Mouse (Mus musculus): Measurements from ENCODE around the gene Ppp1r2. TPM values are rescaled to one million over a fixed set of nuclear protein-coding genes. Genes with fewer than 3 reads are reported as not detected.

The Ppp1r2 gene
- total RNA-seq, 2 experiments from 2014 or later = 76.2 to 76.3 TPM

GRCm38 (mm10) chr16:31290751-31291365 is 15.8 kb upstream of the Ppp1r2 start:
- peak; percentile 9 to 28 for DNase-seq

- DNase-seq = peak; percentile 88 to 91
These were observed 15.2 kb upstream of the Ppp1r2 start for GRCm38 (mm10) chr16:31290281-31290680.

DNA sequence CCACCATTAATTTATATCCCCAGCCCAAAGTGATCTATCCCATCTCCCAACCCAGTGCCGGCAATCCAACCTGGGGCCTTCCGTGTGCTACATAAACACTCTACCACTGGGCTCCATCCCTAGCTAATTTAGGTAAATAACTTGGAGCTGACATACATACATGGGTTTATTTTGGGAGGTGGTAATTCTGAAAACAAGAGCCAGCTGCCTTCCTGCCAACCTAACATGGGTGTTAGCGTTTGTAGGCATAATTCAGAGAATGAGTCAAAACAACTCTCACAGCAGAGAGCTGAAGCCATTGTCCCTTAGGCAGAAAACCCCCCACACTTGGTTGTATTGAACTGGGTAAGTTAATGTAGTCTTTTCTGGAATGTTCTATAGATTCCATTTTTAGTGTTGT is 12.6 kb upstream of the Ppp1r2 start:
- DNase-seq = no peak

DNA sequence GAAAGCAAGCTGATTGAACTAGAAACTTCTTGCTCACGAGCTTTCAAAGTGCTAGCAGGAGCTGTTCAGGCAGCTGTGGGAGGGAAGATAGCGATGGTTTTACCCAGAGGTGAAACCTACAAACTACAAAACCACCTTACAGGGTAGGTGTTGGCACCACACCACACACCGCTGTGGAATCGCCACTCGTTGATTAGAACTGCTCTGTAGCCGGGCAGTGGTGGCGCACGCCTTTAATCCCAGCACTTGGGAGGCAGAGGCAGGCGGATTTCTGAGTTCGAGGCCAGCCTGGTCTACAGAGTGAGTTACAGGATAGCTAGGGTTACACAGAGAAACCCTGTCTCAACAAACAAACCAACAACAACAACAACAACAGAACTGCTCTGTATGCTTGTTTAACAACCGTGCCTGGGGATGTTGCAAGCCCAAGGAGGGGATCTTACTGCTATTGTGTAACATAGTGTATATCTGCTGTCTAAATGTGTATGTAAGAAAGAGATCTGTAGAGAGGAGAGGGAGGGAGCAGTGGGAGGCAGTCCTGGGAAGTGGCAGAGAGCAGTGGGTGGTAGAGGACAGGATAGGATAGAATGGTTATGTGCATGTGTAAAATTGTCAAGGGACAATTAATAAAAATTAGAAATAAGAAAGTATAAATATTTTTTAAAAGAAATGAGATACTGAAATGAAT is 11.9 kb upstream of the Ppp1r2 start:
- DNase-seq = no peak

DNA sequence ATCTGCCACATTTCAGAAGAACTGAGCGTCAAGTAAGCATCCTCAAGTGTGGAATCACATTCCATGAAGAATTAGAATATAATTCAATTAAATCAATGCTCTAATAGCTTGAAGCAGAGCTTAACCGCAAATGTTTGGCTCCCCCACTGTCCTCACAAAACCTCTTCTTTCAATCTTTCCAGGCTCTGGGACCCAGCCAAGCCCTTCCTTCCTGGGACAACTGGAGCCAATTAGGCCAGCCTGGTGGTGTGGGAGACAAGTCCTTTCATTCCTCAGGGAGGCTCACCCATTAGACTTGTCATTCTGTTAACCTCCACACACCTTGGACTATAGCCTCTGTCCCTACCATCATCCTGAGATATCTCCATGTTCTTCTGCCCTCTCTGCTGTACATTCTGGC is 6.9 kb upstream of the Ppp1r2 start:
- no peak for DNase-seq

- no peak for DNase-seq
These were observed 5.1 kb upstream of the Ppp1r2 start for GRCm38 (mm10) chr16:31280176-31280575.

GRCm38 (mm10) chr16:31278581-31278980 is 3.5 kb upstream of the Ppp1r2 start:
- no peak for DNase-seq

GRCm38 (mm10) chr16:31278081-31278480 is 3.0 kb upstream of the Ppp1r2 start:
- no peak for DNase-seq

- DNase-seq = no peak
These were observed 1.9 kb upstream of the Ppp1r2 start for GRCm38 (mm10) chr16:31276962-31277361.

DNA sequence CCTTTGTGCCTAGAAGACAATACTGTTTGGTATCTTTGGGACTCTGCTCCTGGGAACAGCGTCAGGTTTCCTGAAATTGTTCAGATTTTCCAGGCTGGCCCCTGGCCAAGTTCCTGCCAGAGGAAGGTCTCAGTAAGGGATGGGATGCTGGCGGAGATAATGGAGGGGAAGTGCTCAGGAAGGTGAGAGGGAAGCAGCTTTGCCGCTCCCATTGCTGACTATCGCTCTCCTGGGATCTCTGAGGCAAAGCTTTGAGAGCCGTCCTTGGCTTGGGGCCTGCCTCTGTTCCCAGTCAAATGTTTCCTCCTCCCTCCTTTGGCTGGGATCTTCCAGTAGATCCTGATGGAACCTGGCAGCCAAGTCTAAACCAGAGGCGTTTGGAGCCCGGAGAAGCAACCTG is 1.5 kb upstream of the Ppp1r2 start:
- DNase-seq = peak; percentile 78 to 84

DNA sequence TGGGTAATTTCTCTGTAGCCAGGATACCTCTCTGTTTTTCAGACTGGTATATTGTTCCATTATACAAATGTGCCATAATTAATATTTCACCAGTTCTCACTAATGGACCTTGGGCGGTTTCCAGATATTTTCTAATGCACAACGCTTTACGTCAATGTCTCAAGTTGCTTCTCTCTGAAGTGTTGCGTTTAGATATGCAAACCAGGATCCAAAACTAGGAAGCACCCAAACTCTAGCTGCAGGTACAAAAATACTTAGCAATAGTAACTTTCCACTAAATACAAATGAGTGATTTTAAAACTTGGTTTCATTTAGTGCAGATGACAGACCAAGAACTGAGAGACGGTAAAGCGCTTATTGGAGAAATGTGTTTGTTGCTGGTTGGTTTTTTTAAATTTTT is 993 bp downstream of the Ppp1r2 start:
- DNase-seq = no peak

DNA sequence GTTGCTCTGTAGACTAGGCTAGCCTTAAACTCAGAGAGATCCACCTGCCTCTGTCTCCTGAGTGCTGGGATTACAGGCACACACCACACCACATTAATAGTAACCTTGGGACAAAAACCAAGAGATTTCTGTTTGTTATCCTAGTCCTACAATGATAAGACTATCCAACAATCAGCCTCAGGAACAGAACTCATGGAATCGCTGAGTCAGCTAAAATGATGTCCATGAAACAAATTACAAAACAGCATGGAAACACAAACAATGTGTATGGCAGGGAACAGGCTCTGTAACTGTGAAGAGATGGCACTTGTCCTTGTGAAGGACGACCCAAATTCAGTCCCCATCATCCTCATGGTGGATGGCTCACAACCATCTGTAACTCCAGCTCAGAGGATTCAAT is 8.4 kb downstream of the Ppp1r2 start:
- no peak for DNase-seq

- DNase-seq = peak; percentile 36 to 49
These were observed 18.9 kb downstream of the Ppp1r2 start for GRCm38 (mm10) chr16:31256151-31256550.

DNA sequence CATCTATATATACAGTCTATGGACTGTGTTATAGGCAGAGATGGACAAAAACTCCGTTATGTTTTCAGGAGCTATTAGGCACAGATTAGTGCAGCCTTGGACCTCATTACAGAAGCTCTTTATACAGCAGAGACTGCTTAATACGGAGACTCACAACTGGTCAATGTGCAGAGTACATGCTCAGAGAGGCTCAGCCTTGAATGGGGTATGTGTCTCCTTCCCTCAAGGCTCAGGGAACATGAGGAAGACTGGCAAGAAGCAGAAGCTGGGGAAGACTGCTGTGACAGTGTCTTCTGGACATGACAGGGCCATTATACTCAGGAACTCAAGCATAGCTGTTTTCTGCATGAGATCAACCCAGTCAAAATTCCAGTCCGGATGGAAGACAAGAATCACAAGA is 19.4 kb downstream of the Ppp1r2 start:
- no peak for DNase-seq

DNA sequence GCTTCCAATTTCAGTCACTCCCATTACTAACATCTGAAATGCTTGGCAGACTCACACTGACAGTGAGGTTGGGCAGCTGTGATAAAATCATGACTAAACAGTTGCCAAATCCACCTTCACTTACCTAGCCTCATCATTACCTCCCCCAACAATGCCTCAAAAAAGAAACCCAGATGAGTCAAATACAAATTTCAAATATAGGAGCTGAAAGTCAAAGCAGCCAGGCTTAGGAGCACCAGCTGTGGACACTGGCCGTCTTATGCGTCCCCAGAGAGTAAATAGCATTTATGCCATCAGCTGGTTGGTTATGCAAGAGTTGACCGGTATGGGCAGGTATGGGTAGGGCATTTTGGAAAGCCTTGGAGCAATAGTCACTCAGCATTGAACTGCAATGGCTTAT is 25.7 kb downstream of the Ppp1r2 start:
- DNase-seq = no peak

GRCm38 (mm10) chr16:31248717-31249116 is 26.4 kb downstream of the Ppp1r2 start:
- DNase-seq = no peak

- DNase-seq = no peak
These were observed 27.6 kb downstream of the Ppp1r2 start for GRCm38 (mm10) chr16:31247442-31247841.

GRCm38 (mm10) chr16:31244053-31244452 is 31.0 kb downstream of the Ppp1r2 start:
- DNase-seq = no peak

DNA sequence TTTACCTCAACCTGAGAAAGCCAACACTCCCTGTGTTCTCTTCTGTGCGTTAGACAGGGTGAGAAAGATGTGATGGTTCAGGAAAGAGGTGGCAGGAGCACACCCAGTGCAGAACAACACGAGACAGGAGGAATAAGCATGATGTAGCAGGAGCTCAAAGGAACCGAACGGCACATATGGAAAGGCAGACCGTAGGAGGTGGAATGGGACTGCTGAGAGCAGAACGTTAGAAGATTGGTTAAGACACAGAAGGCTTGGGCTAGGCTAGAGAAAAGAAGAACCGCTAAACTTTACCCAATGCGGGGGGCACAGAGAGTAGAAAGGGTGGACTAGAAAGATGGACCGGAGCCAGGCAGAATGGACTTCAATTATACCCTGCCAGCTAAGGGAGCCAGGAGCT is 33.6 kb downstream of the Ppp1r2 start:
- no peak for DNase-seq

DNA sequence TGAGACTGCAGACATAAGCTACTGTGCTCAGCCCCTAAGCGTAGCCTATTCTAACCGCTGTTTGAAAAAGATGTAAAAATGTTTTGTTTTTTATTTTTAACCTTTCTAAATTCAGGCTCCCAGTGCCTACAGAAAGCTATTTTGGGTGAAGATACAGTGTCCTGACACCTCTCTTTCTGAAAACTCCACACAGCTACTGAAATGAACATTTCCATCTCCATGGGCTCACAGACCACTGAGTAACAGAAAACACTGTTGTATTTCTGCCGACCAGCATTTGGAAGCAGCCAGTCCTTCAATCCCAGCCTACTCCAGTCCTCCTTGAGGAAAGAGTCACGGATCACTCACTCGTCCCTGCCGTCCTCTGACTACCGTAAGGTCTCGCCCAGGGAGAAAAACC is 34.5 kb downstream of the Ppp1r2 start:
- no peak for DNase-seq

DNA sequence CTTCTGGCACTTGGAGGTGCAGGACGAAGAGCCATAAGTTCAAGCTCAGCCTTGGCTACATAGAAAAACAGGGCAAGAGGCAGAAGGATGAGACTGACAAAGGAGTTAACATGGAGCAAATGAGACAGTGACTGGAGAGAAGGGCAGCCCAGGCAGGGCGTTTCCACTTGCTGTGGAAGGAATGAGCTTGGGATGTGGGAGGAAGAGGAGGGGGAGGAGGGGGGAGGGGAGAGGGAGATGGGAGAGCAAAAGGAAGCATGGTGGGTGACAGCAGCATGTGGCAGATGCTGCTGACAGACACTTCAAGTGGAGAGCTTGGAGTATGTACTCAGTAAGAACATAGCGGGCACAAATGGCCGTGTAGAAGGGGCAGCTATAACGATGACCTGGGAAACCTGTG is 36.8 kb downstream of the Ppp1r2 start:
- no peak for DNase-seq

- peak; percentile 41 to 48 for DNase-seq
These were observed 39.4 kb downstream of the Ppp1r2 start for GRCm38 (mm10) chr16:31235457-31236310.

- DNase-seq = no peak
These were observed 40.1 kb downstream of the Ppp1r2 start for GRCm38 (mm10) chr16:31234808-31235456.
